Mouse (Mus musculus) midbrain, embryonic 10.5 days (tissue): Measurements from ENCODE around the gene Top3a. TPM values are rescaled to one million over a fixed set of nuclear protein-coding genes. Genes with fewer than 3 reads are reported as not detected.

Source experiments
- DNase-seq: peaks from one replicate; pipeline ENCODE4 v3.0.0-alpha.2; 2017; ENCODE audit warnings: low spot score
- H3K27ac ChIP-seq: fragments of 300-500 bp; sonication (generic); replicated peaks from 2 replicates; pipeline ENCODE4 v1.5.1; 2016; ENCODE audit warnings: mild to moderate bottlenecking
- H3K27me3 ChIP-seq: fragments of 300-500 bp; sonication (generic); 2 replicates; pipeline ENCODE4 v1.6.1; 2016; ENCODE audit warnings: low read depth, mild to moderate bottlenecking; ENCODE audit not compliant: poor library complexity, severe bottlenecking
- H3K36me3 ChIP-seq: fragments of 300-500 bp; sonication (generic); 2 replicates; pipeline ENCODE4 v1.6.1; 2016; ENCODE audit warnings: mild to moderate bottlenecking, moderate library complexity
- H3K4me1 ChIP-seq: fragments of 300-500 bp; sonication (generic); 2 replicates; pipeline ENCODE4 v1.6.1; 2016
- H3K4me3 ChIP-seq: fragments of 300-500 bp; sonication (generic); 2 replicates; pipeline ENCODE4 v1.5.1; 2016; ENCODE audit warnings: mild to moderate bottlenecking, moderate library complexity
- H3K9me3 ChIP-seq: fragments of 300-500 bp; sonication (generic); replicated peaks from 2 replicates; pipeline ENCODE4 v1.6.1; 2016; ENCODE audit warnings: mild to moderate bottlenecking
- WGBS: fragments of 180-500 bp; shearing (Covaris S2); methylation state at CpG from one replicate; pipeline ENCODE4 v1.1.7; 2016; 5-methylcytosine and 5-hydroxymethylcytosine counted together
- polyA plus RNA-seq: library from polyadenylated mRNA; unstranded; fragments of >200 nt; fragmentation: Nextera tagmentation; extraction: Ambion mirVana; gene quantifications from 2 replicates; pipeline ENCODE4 v1.2.1, GENCODE M21; 2016

Top3a gene
- polyA plus RNA-seq, 1 experiment from 2014 or later: 23.2 TPM

DNA sequence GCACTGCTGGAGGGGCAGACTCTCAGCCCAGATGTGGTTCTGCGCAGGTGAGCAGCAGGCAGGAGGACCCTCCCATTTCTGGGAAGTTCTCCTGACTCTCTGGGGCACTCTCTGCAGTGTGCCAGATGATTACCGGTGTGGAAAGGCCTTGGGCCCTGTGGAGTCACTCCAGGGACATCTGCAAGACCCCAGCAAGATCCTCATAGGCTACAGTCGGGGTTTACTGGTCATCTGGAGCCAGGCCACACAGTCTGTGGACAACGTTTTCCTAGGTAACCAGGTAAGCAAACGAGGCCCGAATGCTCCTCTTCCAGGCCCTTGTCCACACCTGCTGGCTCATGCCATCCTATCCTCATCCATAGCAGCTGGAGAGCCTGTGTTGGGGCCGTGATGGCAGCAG, 71.1 kb downstream of the Top3a start:
- no peaks in the 10 kb centered on the region for H3K27me3 ChIP-seq
- no peaks in the 10 kb centered on the region for H3K9me3 ChIP-seq
- H3K4me3 ChIP-seq: no peak overlapping the region; the same call in 1 of the 2 replicates
- peaks cover 97% of the 10 kb centered on the region for H3K36me3 ChIP-seq
- no peak for DNase-seq
- WGBS: 96% methylated on average over 7 of the region's 7 CpGs
- H3K4me1 ChIP-seq: peaks cover 29% of the 10 kb centered on the region
- no peak overlapping the region for H3K27ac ChIP-seq

DNA sequence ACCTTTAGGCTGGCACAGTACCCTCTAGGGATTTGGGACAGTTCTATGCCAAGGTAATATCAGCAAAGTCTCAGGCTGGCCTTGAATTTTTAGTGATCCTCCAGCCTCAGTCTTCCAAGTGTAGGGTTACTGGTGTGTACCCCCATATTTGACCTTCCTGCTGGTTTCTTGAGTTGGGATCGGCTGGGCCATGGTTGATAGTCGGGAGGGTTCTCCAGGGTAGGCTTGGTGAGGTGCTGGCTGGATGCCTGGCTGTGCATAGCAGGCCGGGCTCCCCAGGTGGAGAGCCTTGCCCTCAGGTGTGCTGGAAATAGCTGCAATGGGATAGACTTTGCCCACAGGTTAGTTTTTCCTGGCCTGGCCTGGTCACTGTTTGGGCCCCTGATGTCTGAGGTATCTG, 71.9 kb downstream of the Top3a start:
- no peaks in the 10 kb centered on the region for H3K9me3 ChIP-seq
- H3K4me1 ChIP-seq: peaks cover 37% of the 10 kb centered on the region
- 97% methylated on average over 3 of the region's 3 CpGs for WGBS
- no peaks in the 10 kb centered on the region for H3K27me3 ChIP-seq
- H3K36me3 ChIP-seq: peaks cover 89% of the 10 kb centered on the region
- DNase-seq: no peak
- no peak overlapping the region for H3K27ac ChIP-seq
- no peak overlapping the region for H3K4me3 ChIP-seq

- H3K4me1 ChIP-seq: peaks cover 39% of the 10 kb centered on the region
- no peaks in the 10 kb centered on the region for H3K9me3 ChIP-seq
- H3K36me3 ChIP-seq: peaks cover 79% of the 10 kb centered on the region
- no peak for DNase-seq
- H3K4me3 ChIP-seq: no peak overlapping the region
- H3K27me3 ChIP-seq: no peaks in the 10 kb centered on the region
- 94% methylated on average over 19 of the region's 19 CpGs for WGBS
- H3K27ac ChIP-seq: no peak overlapping the region
Measured at GRCm38 (mm10) chr11:60704023-60704880, 72.9 kb downstream of the Top3a start.

DNA sequence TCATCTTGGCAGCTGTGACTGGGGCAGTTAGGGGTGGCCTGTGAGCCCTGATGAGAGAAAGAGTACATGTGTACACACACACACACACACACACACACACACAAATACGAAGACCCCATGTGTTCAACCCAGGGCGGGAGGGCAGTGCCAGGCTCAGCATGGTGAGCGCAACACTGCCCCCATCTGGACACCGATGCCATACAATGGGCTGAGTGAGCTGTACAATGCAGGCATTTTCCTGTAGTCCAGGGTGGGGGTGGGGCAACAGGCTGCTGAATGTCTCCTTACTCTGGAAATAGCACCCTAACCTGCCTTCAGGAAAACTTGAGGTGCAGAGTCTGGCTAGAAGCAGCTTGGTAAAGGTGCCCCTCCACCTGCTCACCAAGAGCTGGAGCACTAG, 74.0 kb downstream of the Top3a start:
- Histone ChIP-seq H3K27me3 (no peaks in the 10 kb centered on the region), H3K9me3 (no peaks in the 10 kb centered on the region), H3K4me3 (peak overlapping the region; percentile 19), H3K4me1 (peaks cover 50% of the 10 kb centered on the region), H3K36me3 (peaks cover 68% of the 10 kb centered on the region), H3K27ac (peak overlapping the region; percentile 65)
- DNase-seq: peak; percentile 73
- WGBS: 47% methylated on average over 4 of the region's 4 CpGs

GRCm38 (mm10) chr11:60701611-60702010, 75.6 kb downstream of the Top3a start:
- Histone ChIP-seq H3K4me1 (peaks cover 53% of the 10 kb centered on the region), H3K36me3 (peaks cover 52% of the 10 kb centered on the region), H3K4me3 (peak overlapping the region; percentile 90), H3K27me3 (no peaks in the 10 kb centered on the region), H3K27ac (peak overlapping the region; percentile 59), H3K9me3 (no peaks in the 10 kb centered on the region)
- WGBS: 81% methylated on average over 4 of the region's 4 CpGs
- peak; percentile 9 for DNase-seq

- Histone ChIP-seq H3K4me1 (peaks cover 53% of the 10 kb centered on the region), H3K27ac (peak overlapping the region; percentile 98), H3K27me3 (no peaks in the 10 kb centered on the region), H3K36me3 (peaks cover 42% of the 10 kb centered on the region), H3K4me3 (peak overlapping the region; percentile 90), H3K9me3 (no peaks in the 10 kb centered on the region)
- DNase-seq: peak; percentile 38
- 32% methylated on average over 12 of the region's 12 CpGs for WGBS
Measured at GRCm38 (mm10) chr11:60700320-60701185, 76.6 kb downstream of the Top3a start.

- Histone ChIP-seq H3K4me1 (peaks cover 53% of the 10 kb centered on the region), H3K27ac (peak within 1 kb of the TSS; percentile 98)
- WGBS: under 1% methylated on average over 73 of the region's 73 CpGs
Measured at GRCm38 (mm10) chr11:60699524-60700075, 77.6 kb downstream of the Top3a start, which contains the start of gene Llgl1. TSS of gene Llgl1 (plus strand) at chr11:60699723.

DNA sequence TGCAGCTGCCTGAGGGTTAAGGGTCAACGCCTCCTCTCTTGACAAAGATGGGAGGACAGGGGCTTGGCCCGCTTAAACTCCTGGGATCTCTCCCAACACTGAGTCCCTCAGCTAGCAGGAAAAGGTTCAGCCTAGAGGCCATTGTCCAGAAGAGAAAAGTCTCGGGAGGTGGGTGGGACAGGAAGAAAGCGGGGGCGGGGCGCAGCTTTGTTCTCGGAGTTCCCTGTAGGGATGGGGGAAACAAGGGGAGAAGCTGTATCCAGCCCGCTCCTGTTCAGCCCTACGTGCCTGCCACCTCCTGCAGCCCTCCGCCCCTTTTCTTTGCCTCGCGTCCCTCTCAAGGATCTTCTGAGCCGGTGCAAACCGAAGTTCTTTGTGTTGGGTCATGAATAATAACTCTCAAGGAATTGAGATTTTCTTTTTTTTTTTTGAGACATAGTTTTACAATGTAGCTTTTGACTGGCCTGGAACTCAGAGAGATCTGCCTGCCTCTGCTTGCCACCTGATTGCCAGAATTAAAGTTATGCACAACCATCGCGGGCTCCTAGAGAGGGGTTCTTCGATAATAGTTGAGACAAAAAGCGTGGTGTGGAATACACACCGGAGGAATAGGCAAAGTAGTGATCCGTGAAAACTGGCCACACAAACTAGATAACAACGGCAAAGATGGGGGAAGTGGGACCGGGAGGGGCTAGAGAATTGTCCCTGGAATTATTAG, 78.2 kb downstream of the Top3a start:
- H3K36me3 ChIP-seq: peaks cover 26% of the 10 kb centered on the region
- no peaks in the 10 kb centered on the region for H3K27me3 ChIP-seq
- H3K4me1 ChIP-seq: peaks cover 53% of the 10 kb centered on the region
- peak overlapping the region; percentile 90 for H3K4me3 ChIP-seq
- peak; percentile 92 for DNase-seq
- WGBS: 2% methylated on average over 22 of the region's 22 CpGs
- H3K27ac ChIP-seq: peak overlapping the region; percentile 98
- no peaks in the 10 kb centered on the region for H3K9me3 ChIP-seq

More at GRCm38 (mm10) chr11:60699524-60700075, 77.6 kb downstream of the Top3a start, which contains the start of gene Llgl1:
- peak within 1 kb of the TSS; percentile 90 for H3K4me3 ChIP-seq
- no peaks in the 10 kb centered on the region for H3K27me3 ChIP-seq
- peaks cover 32% of the 10 kb centered on the region for H3K36me3 ChIP-seq
- H3K9me3 ChIP-seq: no peaks in the 10 kb centered on the region
- peak; percentile 98 for DNase-seq

- peak; percentile 11 for DNase-seq
- Histone ChIP-seq H3K36me3 (peaks cover 12% of the 10 kb centered on the region), H3K4me3 (no peak overlapping the region), H3K27ac (peak overlapping the region; percentile 98), H3K9me3 (no peaks in the 10 kb centered on the region), H3K27me3 (no peaks in the 10 kb centered on the region), H3K4me1 (peaks cover 39% of the 10 kb centered on the region)
- 67% methylated on average over 2 of the region's 2 CpGs for WGBS
Measured at GRCm38 (mm10) chr11:60697561-60697960, 79.6 kb downstream of the Top3a start.

GRCm38 (mm10) chr11:60696165-60696564, 81.0 kb downstream of the Top3a start:
- no peak overlapping the region for H3K4me3 ChIP-seq
- no peaks in the 10 kb centered on the region for H3K36me3 ChIP-seq
- WGBS: 58% methylated on average over 1 of the region's 1 CpGs
- no peak for DNase-seq
- no peaks in the 10 kb centered on the region for H3K9me3 ChIP-seq
- H3K27me3 ChIP-seq: no peaks in the 10 kb centered on the region
- peaks cover 25% of the 10 kb centered on the region for H3K4me1 ChIP-seq
- no peak overlapping the region for H3K27ac ChIP-seq
